Mouse (Mus musculus): ENCODE data around the gene Mtmr11. TPM values are rescaled to one million over a fixed set of nuclear protein-coding genes. Genes with fewer than 3 reads are reported as not detected.
A peak's percentile ranks its signal among the peaks of the same experiment; 100 is the strongest.

The Mtmr11 gene
- 1 to 10 TPM; 2.5 to 4.1 TPM for total RNA-seq (2021)
- long read RNA-seq, experiment 1 = 0 reads
- long read RNA-seq, experiment 2, partial matches to known transcripts = 2 of 5 reads
- long read RNA-seq, experiment 2, other reads (novel, unspliced or antisense) = 3 of 5 reads

DNA sequence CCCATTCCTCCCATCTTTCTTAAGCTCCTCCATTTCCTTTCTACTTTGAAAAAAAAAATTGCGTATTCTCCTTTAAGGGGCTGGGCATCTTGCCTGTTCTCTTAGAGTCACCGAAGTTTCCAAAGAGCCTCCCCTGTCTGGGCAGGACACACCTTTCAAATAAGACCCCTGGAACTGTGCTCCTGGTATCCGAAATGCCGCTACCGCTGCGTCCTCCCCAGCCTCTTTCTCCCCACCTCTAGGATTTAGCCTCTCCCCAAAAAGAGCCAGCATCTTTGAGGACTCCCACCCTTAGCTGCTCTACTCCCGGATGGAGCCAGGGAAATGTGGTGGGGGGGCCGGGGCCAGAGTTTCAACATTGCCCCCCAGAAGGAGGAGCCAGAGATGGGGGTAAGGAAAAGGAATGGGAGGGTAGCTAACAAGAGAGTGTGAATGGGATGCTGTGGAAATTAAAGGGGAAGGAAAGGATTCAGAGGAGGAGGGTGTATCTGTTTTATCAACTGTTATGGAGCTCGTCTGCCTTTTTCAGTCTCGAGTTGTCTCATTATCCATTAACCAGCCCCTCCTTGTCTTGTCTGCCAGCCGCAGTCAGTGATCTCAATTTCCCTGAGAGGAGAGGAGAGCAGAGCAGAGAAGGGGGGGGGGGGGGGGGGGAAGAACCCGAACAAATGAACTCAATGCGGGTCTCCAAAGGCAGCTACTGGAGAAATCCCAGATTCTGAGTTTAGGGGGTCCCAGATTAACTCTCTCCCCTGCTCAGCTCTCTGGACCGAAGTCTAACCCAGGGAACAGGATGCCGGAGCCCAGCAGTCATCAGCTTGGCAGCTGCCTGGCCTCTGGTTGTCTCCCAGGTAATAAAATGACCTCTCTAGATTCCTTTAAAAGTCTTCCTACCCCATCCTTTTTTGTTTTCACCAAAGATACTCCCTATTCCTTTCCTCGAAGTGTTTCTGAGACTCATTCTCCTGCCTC lies at the start of gene Mtmr11:
TSS of gene Mtmr11 (plus strand) at position 136 of the 972 bp plus-strand sequence.
- DNase-seq = no peak

DNA sequence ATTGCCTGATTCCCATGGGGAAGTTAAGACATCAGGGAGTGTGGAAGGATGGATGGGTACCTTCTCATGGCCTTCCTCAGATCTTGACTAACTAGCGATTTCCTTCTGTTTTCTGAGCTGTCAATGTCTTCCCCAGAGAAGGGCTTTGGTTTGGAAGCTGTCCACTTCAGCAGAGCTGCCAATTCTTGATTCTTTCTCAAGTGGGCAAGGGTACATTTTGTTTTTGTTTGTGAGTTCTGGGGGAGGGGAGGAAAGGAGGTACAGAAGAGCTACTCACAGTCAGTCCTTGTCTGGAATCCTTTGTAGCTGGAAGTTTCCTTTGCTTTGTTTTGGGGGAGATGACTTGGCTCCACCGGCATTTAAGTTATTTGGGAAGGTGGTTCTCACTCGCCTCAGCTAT lies 48.6 kb upstream of the Mtmr11 start:
- DNase-seq = no peak

DNA sequence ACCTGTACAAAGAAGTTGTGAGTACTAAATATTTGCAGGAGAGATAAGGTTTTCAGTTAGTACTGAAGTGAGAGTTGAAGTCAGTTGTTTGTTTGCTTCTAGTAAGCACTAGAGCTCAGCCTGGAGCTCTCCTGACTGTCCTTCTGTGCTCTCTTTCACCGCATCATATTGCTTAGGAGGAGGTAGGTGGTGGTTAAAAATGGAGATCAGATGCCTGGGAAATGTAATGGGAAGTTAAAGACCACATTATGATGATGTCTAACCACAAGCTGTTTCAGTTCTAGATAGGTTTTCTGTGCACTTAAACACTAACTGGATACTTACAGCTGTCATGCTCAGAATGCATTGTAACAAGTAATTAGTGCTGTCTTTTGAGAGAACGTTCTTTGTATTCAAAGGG lies 43.7 kb upstream of the Mtmr11 start:
- DNase-seq = no peak

DNA sequence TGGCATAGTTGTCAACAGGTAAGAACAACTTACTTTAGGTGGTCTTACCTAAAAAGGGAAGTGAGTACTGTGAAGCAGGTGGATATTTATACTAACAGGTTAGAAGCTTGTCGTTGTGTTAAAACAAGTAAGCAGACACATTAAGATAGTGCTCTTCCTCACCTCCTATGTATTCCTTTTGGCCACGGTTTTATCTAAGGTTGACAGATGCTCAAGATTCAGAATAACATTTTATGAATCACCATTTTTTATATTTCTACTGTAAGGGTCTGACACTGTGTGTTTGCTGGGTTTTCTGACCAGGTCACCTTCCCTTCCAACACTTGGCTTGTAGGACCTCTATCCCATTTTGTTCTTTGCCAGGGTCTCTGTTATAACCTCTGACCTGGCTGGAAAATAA lies 43.1 kb upstream of the Mtmr11 start:
- no peak for DNase-seq

DNA sequence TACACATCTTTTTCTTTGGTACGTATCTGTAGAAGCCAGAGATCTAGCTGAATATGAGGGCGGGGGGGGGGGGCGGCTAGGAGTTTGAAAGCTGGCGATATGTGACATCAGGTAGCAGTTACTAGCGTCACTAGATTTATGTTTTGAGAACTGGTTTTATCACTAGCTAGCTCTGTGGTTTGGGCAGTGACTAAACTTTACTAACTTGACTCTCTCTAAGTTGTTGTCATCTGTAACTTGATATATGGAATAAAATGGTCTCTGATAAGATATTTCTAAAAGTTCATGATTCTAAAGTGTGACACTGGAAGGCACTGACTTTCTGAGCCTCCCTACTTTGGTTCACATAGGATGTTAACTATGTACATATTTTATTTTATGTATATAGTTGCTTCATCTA lies 37.6 kb upstream of the Mtmr11 start:
- DNase-seq = no peak

DNA sequence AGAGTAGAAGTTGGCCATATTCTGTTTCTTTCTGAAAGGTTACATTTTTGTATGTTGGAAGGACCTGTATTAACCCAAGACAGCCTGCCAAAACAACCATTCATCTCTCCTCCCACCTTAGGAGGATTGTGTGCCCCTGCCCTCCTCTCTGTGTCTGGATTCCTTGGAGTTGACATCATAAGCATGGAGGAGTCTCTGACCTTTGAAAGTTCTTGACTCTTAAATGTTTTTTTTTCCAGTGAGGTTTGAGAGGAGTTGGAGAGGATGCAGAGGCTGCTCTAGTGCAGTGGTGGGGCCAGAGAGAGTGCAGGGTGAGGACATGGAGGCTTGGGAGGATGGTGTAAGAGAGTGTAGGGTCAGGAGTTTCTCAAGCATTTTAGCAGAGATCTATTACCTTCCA lies 33.7 kb upstream of the Mtmr11 start:
- DNase-seq = no peak

DNA sequence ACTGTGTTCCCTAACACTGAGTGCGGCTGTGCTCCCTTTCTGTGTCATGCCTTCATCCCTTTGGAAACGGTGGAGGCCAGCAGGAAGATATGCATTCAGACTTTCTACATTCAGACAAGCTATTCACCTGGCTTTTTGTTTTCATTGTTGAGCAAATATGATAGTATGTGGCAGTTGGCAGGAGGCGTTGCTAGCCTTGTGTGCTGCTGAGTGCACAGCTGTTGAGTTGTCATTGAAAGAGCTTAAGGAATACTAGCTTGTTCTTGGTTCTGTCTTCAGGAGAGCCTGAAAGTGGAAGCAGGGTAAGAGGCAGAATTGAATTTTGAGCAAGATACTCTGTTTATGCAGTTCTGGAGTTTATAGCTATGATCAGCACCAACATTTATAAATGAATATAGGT lies 29.3 kb upstream of the Mtmr11 start:
- no peak for DNase-seq

DNA sequence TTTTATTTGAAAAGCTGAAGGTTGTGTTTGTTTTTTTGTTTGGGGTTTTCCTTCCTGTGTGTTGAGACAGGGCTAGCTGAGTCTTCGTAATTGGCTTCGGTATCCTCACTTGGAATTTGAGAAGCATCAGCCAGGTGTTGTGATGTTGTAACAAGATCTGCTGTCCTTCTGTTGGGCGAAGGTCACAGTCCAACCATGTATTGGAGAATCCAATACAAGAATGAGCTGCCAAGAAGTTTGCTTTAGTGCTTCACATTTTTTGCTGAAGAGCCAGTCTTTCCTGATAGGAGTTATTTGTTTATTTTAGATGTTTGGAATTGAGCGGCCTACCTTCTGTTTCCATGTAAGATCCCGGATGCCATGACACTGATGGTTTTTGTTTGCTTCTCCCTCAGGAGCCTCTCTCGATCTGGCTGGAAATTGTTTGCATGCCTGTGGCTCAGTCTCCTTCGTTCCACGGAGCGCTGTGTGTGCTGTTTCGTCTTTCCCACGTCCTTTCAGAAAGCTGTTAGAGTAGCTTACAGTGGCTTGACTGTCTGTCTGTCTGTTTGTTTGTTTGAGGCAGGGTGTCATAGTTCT lies 28.4 kb upstream of the Mtmr11 start:
- DNase-seq = no peak

DNA sequence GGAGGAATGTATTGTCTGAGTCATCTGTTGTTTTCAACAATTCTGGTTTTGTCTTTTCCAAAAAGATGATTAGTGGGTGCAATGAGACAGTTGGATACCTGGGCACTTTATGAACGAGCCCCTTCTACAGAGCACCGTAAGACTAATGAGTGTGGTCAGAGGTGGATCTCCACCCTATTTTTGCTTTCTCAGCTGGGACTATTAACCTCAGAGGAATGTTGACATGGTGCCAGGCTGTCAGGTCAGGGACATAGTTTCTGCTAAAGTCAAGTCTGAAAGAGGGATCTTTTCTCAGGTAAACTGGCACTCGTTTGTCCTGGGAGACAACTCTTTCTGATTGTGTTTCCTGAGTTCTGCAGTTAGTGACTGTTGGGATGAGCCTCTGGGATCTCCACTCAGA lies 26.8 kb upstream of the Mtmr11 start:
- DNase-seq = no peak

DNA sequence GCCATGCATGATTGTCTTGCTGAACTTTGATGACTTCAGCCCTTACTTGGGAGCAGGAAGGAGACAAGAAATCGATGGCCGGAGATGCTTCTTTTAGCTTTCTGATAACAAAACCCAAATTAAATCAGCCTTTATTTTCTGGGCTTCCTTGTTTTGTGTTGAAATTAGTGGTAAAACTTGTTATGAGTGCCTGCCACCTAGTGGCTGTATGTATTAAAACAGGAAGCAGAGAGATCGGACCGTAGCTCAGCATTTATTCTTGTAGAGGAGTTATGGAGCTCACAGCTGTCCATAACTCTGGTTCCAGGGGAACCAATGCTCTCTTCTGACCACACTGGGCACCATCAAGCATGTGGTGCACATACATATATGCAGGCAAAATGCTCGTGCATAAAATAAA lies 13.9 kb upstream of the Mtmr11 start:
- DNase-seq = no peak

- DNase-seq = no peak
These were observed 10.0 kb upstream of the Mtmr11 start for GRCm38 (mm10) chr3:96151836-96152235.

DNA sequence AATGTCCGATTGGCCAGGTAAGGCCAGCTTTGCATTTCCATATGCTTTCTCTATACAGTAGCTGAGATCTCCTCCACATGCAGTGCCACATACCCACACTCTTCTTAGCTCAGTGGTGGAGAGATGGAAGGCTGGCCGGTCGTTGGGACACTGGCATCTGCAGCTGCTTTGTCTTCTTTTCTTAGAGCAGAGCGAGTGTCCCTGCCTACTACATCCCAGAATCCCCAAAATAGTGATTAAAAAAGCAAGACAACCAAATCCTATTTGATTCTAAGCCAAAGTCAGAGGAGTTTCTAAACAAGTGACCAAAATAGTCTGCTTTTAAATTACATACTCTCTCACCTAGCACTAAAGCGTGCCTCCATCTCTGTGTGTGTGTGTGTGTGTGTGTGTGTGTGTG lies 9.2 kb upstream of the Mtmr11 start:
- DNase-seq = no peak

DNA sequence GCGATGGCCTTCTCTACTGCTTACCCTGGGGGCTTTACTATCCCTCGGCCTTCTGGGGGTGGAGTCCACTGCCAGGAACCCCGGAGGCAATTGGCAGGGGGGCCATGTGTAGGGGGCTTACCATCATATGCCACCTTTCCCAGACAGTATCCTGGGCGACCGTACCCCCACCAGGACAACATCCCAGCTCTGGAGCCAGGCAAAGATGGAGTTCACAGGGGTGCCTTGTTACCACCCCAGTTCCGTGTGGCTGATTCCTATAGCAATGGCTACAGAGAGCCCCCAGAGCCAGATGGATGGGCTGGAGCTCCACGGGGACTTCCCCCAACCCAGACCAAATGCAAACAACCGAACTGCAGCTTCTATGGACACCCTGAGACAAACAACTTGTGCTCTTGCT lies 6.3 kb upstream of the Mtmr11 start:
- no peak for DNase-seq

DNA sequence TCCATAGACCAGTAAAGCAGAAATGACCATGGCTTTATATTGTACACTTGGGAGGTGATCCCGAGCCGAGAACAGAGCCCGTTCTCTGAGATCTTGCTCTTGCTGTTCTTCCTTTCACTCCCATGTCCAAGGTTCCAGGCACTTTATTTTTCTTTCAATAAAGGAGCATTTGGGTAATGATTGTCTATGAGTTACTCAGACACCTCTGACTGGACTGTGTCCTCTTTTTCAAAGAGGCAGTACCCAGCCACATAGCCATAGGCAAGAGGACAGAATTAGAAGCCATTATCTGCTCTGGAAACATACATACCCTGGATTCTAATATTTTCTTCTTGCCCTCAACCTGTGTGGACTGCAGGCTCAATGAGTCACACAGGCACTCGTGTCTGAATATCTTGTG lies 2.0 kb upstream of the Mtmr11 start:
- DNase-seq = no peak

- DNase-seq = peak; percentile 56
These were observed 1.5 kb upstream of the Mtmr11 start for GRCm38 (mm10) chr3:96160222-96160802.

GRCm38 (mm10) chr3:96160803-96161516 lies 844 bp upstream of the Mtmr11 start:
- DNase-seq = peak; percentile 50

DNA sequence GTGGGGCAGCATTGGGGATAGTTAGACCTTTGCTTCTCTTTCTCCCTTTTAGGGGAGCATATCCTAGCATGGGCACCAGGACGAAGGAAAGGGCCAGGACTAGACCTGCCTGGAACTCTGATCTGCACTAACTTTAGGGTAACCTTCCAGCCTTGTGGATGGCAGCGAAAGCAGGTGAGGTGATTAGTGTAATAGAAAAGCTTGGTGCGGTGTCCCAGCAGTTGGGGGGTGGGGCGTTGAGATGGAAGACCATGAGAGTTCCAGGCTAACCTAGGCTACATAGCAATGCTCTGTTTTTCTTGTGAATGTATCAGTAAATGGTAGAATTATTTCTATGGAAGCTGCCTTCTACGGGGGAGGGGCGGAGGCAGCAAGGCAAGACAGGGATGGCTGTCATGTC lies 1.2 kb downstream of the Mtmr11 start:
- no peak for DNase-seq

DNA sequence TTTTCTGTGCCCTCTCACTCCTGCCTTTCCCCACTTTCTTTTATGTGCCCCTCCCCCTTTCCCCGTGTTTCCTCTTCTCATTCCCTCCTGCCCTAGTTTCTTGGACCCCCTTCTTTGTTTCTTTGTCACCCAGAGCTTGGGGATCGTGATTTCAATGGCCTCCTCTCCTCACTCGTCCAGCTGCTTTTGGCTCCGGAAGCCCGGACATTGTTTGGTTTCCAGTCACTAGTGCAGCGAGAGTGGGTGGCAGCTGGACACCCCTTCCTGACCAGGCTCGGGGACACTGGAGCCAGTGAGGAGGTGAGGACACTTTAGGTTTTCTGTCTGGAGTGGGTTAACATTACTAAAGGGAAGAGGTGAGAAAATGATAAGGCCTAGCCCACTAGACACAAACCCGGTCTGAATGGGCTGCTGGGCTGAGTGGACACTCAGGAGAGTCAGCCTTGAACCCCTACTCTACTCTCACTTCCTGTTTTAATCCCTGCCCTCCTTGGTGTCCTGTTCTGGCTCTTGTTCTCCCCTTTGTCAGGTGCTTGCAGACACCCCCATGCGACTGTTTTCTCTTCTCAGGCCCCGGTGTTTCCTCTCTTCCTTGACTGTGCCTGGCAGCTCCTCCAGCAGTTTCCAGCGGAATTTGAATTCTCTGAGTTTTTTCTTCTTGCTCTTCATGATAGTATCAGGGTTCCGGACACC lies 6.8 kb downstream of the Mtmr11 start:
- no peak for DNase-seq

GRCm38 (mm10) chr3:96170276-96170675 lies 8.5 kb downstream of the Mtmr11 start:
- DNase-seq = no peak

DNA sequence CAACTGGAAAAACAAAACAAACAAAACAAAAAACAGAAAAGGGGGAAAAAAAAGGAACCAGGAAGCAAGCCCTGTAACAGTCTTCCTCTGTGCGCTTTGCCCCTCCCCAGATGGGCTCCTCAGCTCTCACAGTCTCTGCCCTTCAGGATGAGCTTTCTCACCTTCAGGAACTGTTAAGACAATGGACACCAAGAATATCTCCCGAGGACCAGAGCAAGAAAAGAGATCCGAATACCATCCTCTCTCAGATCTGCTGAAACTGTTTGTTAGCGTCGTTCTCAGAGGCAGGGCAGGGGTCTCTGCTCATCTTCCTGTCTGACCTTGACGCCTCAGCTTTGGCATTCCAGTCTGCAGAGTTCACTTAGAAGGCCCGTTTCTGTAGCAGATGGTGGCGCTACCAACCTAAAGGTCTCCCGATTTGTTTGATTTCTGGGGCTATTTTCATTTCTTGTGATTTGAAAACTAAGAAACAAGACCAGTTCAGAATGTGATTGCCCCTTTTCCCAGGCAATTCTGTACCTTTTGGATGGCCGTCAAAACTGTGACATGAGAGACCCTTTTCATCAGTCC lies 9.3 kb downstream of the Mtmr11 start:
- no peak for DNase-seq

DNA sequence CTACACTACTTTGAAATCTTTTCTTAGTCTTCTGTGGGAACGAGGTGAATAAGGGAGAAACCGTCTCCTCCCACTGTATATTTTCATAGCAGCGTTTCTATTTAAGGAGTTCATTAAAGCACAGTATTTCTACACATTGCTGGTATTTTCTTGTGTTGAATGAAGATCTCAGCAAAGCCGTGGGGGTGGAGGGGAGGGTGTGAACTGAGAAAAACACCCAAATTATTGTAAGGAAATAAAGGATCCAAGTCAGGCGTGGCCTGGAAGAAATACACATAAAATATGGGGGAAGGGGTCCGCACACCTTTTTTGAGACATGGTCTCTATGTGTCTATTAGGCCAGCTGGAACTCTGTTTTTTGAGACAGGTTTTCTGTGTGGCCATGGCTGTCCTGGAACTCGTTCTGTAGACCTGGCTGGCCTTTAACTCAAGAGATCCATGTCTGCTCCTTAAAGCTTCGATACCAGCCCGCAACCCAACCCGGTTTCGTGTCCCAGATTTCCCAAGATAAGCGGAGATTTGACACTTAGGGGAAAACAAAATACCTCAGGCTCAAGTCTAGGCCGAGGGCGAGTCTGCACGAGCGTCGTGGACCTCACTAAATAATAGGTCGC lies 9.9 kb downstream of the Mtmr11 start:
- DNase-seq = no peak
